Mouse (Mus musculus): ENCODE results near the gene Hnrnpul1.
"Not testable (repeated sequence)": the region's sequence is repeated elsewhere in the genome, so short reads cannot be mapped to it uniquely, and the experiment has no call there.

Hnrnpul1 gene

DNA sequence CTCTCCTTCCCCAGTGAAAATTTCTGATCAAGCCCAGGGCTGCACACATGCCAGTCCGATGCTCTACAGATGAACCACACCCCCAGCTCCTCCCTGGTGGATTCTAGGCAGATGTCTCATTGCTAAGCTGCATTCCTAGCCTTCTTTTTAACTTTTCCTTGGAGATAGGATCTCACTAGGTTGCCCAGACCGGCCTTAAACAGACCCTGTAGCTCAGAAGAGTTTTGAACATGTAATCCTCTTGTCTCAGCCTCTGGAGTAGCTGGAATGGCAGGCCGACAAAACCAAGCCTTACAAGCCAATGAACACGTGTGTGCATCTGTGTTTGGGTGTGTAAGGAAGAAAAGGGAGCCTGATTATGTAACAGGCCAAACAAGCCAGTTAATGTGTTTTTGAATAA, 26.2 kb upstream of the Hnrnpul1 start:
- no peak for DNase-seq (ENCODE audit: low spot score in 2 of 2)

DNA sequence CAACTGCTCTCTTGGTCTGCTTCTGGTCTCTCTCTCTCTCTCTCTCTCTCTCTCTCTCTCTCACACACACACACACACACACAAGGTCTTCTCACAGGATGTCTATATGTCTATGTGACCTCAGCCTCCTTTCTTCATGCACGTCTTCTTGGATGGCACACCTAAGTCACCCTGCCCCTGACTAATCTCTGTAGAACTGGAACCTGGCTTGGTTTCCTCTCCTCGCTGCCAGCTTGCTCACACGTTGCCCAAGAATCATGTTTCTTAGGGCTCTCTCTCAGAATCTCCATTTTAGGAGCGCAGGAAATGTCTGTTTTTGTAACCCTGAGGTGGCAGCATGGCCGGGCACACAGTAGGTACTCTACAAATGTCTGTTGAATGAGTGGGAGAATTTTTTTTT, 25.5 kb upstream of the Hnrnpul1 start:
- no peak for DNase-seq (ENCODE audit: low spot score in 2 of 2)

DNA sequence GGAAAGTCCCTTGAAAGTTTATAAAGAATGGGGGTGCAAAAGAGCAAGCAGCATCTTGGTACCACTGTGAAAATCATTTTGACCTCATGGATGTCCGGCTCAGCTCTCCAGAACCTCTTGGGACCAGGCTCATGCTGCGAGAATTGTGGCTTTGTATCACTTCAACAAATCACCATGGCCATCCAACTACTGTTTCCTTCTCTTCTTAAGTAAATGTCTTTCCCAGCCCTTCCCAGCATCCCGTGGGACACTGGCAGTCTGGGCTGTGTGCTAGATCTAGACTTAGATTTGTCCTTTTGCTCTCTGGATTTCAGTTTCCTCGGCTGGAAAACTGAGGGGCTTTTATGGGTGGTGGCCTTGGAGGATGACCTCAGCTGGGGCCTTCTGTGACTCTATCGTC, 13.7 kb upstream of the Hnrnpul1 start:
- no peak for DNase-seq (ENCODE audit: low spot score in 2 of 2)

DNA sequence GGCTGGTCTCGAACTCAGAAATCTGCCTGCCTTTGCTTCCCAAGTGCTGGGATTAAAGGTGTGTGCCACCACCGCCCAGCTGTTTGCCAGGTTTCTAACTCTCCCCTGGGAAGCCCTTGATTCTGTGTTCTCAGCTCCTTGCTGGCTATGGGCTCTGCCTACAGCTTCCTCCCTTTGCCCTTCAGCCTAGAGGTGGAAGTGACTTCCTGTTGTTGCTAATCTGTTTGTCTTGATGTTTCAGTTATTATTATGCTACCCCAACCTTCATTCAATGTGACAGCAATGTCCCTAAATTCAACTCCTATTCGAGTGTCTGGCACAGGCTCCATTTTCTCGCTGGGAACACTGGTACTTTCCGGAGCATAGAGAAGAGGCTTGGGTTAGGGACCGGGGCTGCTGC, 11.6 kb upstream of the Hnrnpul1 start:
- no peak for DNase-seq (ENCODE audit: low spot score in 2 of 2)

DNA sequence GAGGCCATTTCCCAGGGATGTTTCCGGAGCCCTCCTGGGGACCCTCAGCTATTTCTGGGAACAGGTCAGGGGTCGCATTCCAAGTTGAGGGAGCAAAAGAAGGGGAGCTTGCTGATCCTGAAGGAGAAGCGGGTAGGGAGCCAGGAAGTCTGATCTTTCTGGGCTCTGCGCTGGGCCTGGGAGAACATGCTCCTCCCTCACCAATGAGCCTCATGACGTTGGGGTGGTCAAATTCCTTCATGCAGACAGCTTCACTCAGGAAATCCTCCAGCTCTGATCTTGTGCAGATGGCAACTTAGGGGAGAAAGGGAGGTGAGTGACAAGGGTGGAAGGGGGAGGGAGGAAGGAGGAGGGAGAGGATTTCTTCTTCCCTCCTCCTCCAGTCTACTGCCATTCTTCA, 9.7 kb upstream of the Hnrnpul1 start:
- no peak for DNase-seq (ENCODE audit: low spot score in 2 of 2)

DNA sequence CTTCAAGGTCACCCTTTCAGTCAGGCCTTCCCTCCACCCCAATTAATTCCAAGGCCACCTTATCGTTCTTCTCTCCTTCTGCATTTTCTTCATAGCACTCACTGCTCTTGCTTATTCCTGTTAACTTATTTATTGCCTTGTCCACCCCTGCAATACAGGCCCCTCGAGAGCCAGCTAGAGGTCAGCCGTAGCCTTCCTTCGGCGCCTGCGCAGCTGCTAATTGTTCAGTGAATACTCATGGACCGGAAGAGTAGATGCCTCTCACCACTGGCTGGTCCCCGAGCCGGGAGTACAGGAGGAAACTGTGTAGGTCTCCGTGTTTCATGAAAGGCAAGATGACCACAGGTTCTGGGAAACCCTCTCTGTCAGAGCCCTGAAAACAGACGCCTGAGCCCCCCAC, 9.1 kb upstream of the Hnrnpul1 start:
- DNase-seq (ENCODE audit: low spot score in 2 of 2), result no peak

DNA sequence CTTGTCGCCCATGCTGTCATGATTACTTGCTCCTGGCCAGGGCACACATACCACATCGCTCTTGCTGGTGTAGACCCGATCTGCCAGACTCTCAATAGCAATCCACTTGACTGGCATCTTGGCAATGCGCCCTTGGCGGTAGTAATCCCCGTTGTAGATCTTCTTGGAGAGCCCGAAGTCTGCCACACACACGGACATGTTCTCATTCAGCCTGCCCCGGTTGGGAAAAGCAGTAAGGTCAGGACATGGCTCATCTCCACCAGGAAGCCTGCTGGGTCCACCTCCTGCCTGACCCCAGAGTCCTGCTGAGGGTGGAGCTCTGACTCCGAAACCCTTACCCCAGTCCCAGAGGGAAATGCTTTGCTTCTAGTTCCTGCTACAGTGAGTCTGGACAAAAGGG, 6.8 kb upstream of the Hnrnpul1 start:
- DNase-seq (ENCODE audit: low spot score in 2 of 2), result no peak

DNA sequence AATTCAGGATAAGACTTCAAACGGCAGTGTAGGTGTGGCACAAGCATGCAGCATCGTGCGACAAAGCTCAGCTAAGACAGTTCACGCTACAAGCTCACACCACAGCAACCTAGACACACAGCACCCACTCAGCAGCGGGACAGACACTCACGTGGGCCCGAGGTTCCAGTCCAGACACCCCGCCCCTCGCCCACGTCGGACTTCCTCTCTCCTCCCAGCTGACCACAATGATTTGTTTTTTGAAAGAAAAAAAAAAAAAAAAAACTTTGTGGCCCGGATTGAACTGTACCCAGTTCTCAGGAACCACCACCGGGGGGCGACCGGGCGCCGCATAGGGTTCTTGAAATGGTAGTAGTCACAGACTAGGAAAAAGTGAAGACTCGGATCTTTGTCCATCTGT, 1.5 kb upstream of the Hnrnpul1 start:
- peak; percentile 83 to 84 for DNase-seq (ENCODE audit: low spot score in 2 of 2)

DNA sequence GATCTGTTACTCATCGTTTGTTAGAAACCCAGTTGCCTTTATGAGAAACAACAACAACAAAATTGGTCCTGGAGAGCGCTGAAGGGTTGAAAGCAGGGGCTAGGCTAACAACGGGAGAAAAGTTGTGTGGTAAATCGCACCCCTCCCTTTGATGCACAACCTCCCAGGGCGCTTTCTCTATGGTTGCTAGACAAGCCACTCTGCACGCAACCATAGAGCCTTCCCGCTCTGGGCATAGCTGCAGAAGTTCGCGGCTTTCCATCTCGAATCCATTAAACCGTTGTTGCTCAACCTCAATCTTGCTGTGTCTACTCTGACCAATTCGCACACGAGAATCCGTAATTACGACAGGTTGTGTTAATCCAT, 894 bp upstream of the Hnrnpul1 start:
- peak; percentile 50 to 64 for DNase-seq (ENCODE audit: low spot score in 2 of 2)

DNA sequence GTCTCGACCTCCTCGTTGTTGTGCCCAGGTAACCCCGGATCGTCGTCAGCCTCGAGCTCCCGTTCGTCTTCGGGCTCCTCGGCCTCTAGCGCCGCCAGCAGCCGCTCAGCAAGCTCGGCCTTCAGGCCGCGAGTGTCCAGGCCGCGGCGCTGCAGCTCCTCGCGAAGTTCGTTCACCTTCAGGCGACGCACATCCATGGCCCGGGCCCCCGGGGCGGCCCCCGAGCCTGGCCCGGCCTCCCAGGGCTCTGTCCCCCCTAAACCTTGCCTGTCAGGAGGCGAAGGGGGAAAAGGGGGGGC, 169 bp downstream of the Hnrnpul1 start:
- no peak for DNase-seq (ENCODE audit: low spot score in 2 of 2)

DNA sequence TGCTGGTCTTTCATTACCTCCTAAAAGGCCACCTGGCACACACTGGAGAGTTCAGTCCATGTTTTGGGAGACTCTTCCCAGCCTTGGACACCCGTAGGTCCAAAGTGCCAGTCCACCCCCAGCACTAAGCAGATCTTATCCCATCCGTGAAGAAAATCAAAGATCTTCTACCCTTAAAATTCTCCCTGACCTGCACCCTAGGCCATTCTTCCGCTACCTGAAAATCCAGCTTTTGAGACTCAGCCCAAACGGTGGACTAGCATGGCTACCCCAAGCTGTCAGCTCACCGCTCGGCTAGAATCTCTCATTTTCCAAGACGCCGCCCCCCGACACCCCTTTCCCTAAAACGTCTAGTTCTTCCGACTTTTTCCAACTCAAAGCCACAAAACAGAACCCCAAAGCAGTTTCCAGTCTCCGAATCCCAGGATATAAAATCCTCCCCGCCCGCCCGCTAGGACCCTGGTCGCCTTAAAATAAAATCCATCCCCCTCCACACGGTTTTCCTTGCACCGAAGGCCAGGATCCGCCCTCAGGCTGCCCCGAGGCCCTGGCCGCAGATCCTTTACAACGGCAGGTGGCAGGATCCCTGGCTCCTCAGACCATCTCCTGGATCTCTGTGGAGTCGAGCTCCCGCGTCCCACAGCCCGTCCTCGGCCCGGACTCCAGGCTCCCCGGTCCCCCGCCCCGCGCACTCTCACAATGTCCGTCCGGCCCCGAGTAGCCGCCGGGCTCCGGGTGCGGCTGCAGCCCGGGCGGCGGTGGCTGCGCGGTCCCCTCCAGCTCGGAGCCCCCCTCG, 716 bp downstream of the Hnrnpul1 start:
- DNase-seq (ENCODE audit: low spot score in 2 of 2), result peak; percentile 14 to 37

DNA sequence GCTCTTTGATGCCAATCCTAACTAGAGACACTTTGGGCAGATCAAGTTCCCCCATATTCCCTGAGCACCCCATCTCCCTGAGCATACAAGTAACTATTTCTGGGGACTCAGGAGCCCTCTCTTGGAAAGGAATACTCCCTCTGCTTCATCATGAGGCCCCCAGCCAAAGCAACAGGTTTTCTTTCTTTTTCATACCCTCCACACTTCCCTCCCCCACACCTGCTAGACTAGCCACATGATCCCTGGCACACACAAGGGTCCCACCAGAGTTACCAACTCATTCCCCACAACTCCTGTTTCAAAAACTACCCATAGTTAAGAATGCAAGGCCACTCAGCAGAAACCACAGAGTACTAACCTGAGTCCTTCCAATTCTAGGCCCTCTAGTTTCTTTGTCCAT, 1.5 kb downstream of the Hnrnpul1 start:
- DNase-seq (ENCODE audit: low spot score in 2 of 2), result no peak

DNA sequence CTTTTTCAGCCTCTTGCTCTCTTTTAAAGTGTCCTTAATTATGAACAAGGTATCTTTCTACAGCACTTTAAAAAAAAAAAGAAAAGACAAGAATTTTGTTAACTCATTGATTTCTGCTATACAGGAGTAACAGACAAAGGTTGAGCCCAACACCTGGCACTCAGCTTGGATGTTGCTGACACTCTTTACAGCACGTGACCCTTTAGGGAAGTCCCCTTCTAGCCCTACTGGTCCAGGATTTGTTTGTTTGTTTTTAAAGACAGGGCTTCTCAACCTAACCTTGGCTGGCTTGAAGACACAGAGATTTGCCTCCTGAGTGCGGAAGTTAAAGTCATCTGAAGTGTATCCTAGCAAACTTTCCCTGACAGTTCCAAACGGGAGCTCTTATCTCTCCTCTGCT, 7.7 kb downstream of the Hnrnpul1 start:
- DNase-seq (ENCODE audit: low spot score in 2 of 2), result no peak

DNA sequence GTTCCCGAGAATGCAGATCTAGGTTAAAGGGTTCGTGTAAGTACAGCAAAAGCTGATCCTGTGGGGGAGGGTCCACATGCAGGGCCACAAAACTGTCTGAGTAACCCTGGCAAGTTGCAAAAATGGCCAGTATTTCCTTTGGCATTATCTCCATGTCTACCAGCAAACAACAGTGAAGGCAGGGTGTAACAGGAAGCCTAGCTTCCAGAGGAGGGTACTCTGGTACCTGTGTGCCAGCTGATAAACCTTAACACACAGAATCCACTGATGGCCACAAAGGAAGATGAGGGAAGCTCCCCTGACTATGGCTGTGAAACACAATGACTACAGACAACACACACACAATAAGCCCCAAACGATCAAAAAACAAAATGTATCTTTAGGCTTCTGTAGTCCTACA, 16.3 kb downstream of the Hnrnpul1 start:
- no peak for DNase-seq (ENCODE audit: low spot score in 2 of 2)

DNA sequence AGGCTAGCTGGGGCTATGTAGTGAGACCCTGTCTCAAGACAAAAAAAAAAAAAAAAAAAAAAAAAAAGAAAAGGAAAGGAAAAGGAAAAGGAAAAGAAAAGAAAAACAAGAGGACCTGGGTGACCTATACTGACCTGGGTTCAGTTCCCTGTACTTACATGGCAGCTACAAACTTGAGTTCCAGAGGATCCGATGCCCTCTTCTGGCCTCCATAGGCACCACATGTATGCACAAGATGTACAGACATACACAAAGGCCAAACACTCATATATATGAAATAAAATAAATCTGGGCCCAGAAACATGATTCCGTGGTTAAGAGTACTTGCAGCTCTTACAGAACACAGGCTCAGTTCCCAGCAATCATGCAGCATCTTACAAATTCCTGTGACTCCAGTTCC, 17.6 kb downstream of the Hnrnpul1 start:
- DNase-seq (ENCODE audit: low spot score in 2 of 2), result no peak

DNA sequence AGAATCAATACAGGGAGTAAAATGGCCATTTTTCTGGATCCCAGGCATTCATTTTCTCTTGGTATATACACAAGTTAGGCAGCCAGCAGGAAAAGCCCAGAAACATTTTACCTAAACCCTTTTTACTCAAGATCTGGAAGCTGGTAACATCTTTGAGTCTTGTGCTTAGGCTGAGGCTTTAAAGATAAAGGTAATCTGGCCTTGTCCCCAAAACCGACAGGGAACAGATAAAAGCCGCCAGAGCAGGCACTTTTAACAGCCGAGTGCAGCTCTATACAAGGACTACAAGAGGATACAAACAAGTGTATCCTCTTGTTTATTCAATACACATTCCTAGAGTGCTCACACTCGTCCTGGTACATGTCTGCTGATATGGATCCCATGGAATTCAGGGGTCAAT, 19.6 kb downstream of the Hnrnpul1 start:
- no peak for DNase-seq (ENCODE audit: low spot score in 2 of 2)

DNA sequence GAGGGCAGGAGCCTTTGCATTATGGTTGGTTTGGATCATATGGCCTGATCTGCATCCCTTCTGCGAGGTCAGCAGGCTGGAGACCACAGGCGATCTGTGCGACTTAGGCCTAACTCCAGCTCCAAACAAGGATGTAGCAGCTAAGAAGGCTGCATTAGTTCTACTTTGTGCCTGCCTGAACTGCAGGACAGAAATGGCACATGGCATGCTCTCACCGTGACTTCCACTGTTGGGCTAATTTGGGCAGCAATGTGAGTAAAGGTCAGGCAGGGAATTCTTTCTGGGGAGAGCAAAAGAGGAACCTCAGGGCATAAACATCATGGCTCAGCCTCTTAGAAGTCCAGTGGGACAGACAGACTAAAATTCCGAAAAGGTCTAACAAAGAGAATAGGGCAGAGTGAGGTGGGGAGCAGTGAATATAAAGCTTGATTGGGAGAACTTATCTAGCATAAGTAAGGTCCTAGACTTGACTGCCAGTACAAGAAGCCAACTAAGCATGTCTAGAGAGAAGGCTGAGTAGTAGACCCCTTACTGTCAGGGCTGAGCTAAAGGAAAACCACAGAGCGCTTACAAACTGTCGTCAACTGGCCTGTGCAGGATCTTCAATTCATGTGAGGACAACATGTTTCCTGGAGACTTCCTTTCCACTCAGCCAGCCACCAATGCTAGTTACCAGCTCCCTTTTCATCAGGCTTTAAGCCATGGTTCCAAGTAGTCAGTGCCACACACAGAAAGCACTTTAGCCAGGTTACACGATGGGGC, 23.1 kb downstream of the Hnrnpul1 start:
- DNase-seq (ENCODE audit: low spot score in 2 of 2), result no peak

DNA sequence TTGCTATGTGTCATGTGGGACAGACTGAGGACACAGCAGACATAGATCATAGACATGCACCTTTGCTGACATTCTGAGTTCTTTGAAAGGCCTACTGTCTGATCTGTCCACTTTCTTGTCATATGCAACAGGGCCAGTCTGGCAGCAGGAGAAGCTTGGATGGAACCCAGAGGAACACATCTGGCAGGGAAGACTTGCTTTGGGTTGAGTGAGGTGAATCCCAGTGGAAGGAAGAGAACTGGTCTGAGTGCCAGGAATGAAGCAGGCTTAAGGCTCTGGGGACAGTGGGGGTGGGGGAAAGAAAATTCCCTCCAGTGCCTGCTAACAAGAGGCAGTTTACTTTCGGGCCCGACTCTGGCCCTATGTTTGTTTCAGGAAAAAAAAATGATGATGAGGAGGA, 24.7 kb downstream of the Hnrnpul1 start:
- no peak for DNase-seq (ENCODE audit: low spot score in 2 of 2)

DNA sequence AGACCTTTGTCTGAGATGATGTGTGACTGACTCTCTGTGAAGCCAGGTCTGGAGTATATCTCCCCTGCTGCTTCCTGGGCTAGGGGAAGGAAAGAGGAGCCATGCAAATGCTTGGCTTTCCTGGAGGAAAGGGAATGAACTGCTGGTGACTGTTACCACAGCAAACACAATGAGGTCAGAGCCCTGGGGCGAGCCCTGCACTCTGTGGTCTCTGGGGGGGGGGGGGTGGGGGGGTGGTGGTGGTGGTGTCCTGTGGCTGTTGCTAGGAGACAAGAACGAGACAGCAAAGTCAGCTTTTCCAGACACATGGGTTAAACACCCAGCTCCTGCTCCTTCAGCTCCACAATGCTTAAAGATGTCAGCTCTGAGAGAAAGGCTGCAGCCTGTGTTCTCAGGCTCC, 25.2 kb downstream of the Hnrnpul1 start:
- DNase-seq (ENCODE audit: low spot score in 2 of 2), result no peak

DNA sequence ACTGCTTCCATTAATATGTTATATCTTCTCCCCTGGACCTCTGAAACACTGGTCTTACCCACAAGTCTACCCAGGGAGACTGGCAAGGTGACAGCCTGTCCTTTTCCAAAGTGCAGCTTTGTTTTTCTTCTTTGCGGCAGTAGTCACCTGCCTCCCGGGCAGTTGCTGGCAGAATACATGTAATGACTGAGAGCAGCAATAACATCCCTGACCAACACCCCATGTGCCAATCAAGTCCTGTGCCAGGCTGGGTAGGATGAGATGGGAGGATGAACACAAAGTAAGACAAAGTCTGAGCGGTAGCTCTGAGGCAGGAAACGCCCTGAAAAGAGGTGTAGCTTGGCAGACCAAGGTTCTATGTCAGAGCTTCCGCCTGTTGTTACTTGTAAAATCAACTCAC, 26.8 kb downstream of the Hnrnpul1 start:
- DNase-seq (ENCODE audit: low spot score in 2 of 2), result no peak

DNA sequence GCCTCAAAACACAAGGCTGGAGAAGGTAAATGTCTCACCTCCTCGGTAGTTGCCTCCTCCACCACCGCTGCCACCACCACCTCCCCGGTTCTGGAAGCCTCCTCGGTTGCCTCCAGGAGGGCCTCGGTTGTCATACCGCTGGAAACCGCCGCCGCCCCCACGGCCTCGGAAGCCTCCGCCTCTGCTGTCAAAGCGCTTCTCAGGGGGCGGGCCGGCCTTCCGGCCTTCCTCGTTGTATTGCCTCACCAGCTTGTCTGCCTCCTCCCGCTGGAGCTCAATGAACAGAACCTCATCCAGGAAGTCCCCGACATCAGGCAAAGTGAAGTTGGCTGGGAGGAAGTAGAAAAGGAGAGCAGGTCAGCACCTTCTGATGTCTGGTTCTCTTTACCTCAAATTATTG, 28.7 kb downstream of the Hnrnpul1 start:
- DNase-seq (ENCODE audit: low spot score in 2 of 2), result no peak

DNA sequence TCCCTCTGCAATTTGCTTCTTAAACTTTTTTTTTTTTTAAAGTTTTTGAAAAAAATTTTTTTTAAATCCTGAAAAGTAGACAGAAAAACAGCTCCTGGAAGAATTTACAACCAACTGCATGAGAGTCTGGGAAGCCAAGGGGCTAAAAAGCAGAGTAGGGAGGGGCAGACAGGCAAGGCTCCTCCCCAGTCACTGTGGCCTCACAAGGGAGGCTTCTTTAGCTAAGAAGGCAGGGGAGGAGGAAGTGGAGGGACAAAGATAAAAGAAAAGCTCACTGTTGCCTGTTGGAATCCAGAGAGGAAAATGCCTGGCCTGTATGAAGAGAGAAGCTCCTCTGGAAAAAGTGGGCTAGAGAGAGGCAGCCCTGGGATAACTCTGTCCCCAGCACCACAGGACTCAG, 32.8 kb downstream of the Hnrnpul1 start:
- not testable (repeated sequence) for DNase-seq (ENCODE audit: low spot score in 2 of 2)

DNA sequence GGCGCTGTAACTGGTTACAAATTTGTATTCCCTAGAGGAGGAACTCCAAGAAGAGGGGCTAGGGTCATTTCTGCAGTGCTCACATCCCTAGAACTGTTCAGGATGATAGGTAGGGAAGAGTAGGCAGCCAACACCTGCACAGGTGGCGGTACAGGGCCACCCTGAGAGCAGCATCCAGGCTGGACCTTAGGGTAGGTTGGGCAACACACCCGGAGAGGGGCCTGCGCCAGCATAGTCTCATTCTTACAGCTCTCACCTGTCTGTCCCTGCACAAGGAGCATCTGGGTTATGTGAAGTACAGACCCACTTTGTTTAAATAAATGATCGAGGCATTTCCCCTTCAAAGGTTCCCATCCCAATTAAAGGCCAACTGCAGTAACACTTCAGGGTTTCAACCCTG, 33.8 kb downstream of the Hnrnpul1 start:
- DNase-seq (ENCODE audit: low spot score in 2 of 2), result no peak

Measured in right cerebral cortex, postnatal 36 days (tissue).